In genomic region chr3:58702329-58702728, GRCm38 (mm10) we compare ENCODE assay signal across 19 mouse cellular contexts.
"Had no signal": no experiment of that assay in that cellular context is flagged by ENCODE, and none has a peak within 500 bp of the region (broad histone marks: within the 10 kb centered on the region; RNA-seq: fewer than 3 reads in every experiment).

No protein-coding gene starts in this region.

- H3K9ac ChIP-seq: liver, embryonic 13.5 days; liver, postnatal 0 days; lung, embryonic 15.5 days; midbrain, embryonic 12.5 days; neural tube, embryonic 13.5 days had no signal

- H3K4me2 ChIP-seq: liver, embryonic 13.5 days; lung, embryonic 15.5 days; midbrain, embryonic 12.5 days; neural tube, embryonic 13.5 days had no signal

- H3K27ac ChIP-seq: kidney, postnatal 0 days; limb, embryonic 10.5 days; liver, embryonic 13.5 days; lung, embryonic 15.5 days; macrophage; midbrain, embryonic 12.5 days; neural tube, embryonic 13.5 days had no signal

- H3K36me3 ChIP-seq: limb, embryonic 10.5 days; liver, embryonic 13.5 days; lung, embryonic 15.5 days; midbrain, embryonic 12.5 days; neural tube, embryonic 13.5 days had no signal

- ATAC-seq: liver, postnatal 0 days; midbrain, embryonic 16.5 days had no signal

- H3K4me1 ChIP-seq: limb, embryonic 10.5 days; liver, embryonic 13.5 days; lung, embryonic 15.5 days; midbrain, embryonic 12.5 days; neural tube, embryonic 13.5 days had no signal

- DNase-seq: kidney, adult 9 months; kidney, postnatal 36 days; layer of hippocampus, adult 9-11 months; layer of hippocampus, postnatal 36 days; liver, embryonic 13.5 days; liver, postnatal 0 days; lung, postnatal 14 days; retina, postnatal 1 day; right cerebral cortex, postnatal 4 days; spleen, adult 18-20 months; thymus, adult 2 months; thymus, postnatal 25 days had no signal

- H3K4me3 ChIP-seq: limb, embryonic 10.5 days; liver, embryonic 13.5 days; lung, embryonic 15.5 days; midbrain, embryonic 12.5 days; neural tube, embryonic 13.5 days had no signal

- H3K27me3 ChIP-seq: liver, embryonic 13.5 days; lung, embryonic 15.5 days; midbrain, embryonic 12.5 days; neural tube, embryonic 13.5 days had no signal

- H3K9me3 ChIP-seq: limb, embryonic 10.5 days; liver, embryonic 13.5 days; lung, embryonic 15.5 days; midbrain, embryonic 12.5 days; neural tube, embryonic 13.5 days had no signal
